Mouse (Mus musculus): ENCODE results near the gene Lzts2. TPM values are rescaled to one million over a fixed set of nuclear protein-coding genes. Genes with fewer than 3 reads are reported as not detected.
A peak's percentile ranks its signal among the peaks of the same experiment; 100 is the strongest.

Gene Lzts2
- polyA plus RNA-seq, 1 experiment: 0.33 TPM

GRCm38 (mm10) chr19:45040214-45040613, 26.0 kb downstream of the Lzts2 start:
- no peak overlapping the region for H3K4me3 ChIP-seq (replicated peaks)
- TF ChIP-seq TAL1 (IDR thresholded peaks at IDR 0.05; ENCODE audit: low read length) (no peak), GATA1 (IDR thresholded peaks at IDR 0.05; ENCODE audit: low read length) (no peak)
- H3K9me3 ChIP-seq (ENCODE audit: control insufficient read depth, low read length): no peaks in the 10 kb centered on the region
- peaks cover 68% of the 10 kb centered on the region for H3K27me3 ChIP-seq (ENCODE audit: control insufficient read depth)
- peaks cover 2% of the 10 kb centered on the region; the same call in 1 of the 2 replicates for H3K4me1 ChIP-seq (ENCODE audit: control insufficient read depth)
- no peaks in the 10 kb centered on the region for H3K36me3 ChIP-seq (ENCODE audit: control insufficient read depth)

- H3K27me3 ChIP-seq (ENCODE audit: control insufficient read depth): peaks cover 85% of the 10 kb centered on the region
- no peaks in the 10 kb centered on the region for H3K9me3 ChIP-seq (ENCODE audit: control insufficient read depth, low read length)
- H3K4me3 ChIP-seq (replicated peaks): no peak overlapping the region
- H3K4me1 ChIP-seq (ENCODE audit: control insufficient read depth): peaks cover 28% of the 10 kb centered on the region
- TF ChIP-seq GATA1 (IDR thresholded peaks at IDR 0.05; ENCODE audit: low read length) (no peak), TAL1 (IDR thresholded peaks at IDR 0.05; ENCODE audit: low read length) (no peak)
- H3K36me3 ChIP-seq (ENCODE audit: control insufficient read depth): no peaks in the 10 kb centered on the region
Measured at GRCm38 (mm10) chr19:45044389-45044927, 30.2 kb downstream of the Lzts2 start.

- H3K36me3 ChIP-seq (ENCODE audit: control insufficient read depth): no peaks in the 10 kb centered on the region
- peaks cover 81% of the 10 kb centered on the region for H3K27me3 ChIP-seq (ENCODE audit: control insufficient read depth)
- no peaks in the 10 kb centered on the region for H3K9me3 ChIP-seq (ENCODE audit: control insufficient read depth, low read length)
- TF ChIP-seq TAL1 (IDR thresholded peaks at IDR 0.05; ENCODE audit: low read length): no peak
- no peak for TF ChIP-seq GATA1 (IDR thresholded peaks at IDR 0.05; ENCODE audit: low read length)
- peaks cover 28% of the 10 kb centered on the region for H3K4me1 ChIP-seq (ENCODE audit: control insufficient read depth)
- no peak overlapping the region for H3K4me3 ChIP-seq (replicated peaks)
Measured at GRCm38 (mm10) chr19:45045236-45045635, 31.0 kb downstream of the Lzts2 start.

GRCm38 (mm10) chr19:45045651-45046050, 31.4 kb downstream of the Lzts2 start, which contains the start of gene Pdzd7:
Pdzd7 (minus strand) TSS chr19:45045717.
- TF ChIP-seq TAL1 (IDR thresholded peaks at IDR 0.05; ENCODE audit: low read length) (no peak), GATA1 (IDR thresholded peaks at IDR 0.05; ENCODE audit: low read length) (no peak)
- Histone ChIP-seq H3K36me3 (ENCODE audit: control insufficient read depth) (no peaks in the 10 kb centered on the region), H3K4me1 (ENCODE audit: control insufficient read depth) (peaks cover 28% of the 10 kb centered on the region), H3K4me3 (replicated peaks) (peak within 1 kb of the TSS; percentile 64), H3K9me3 (ENCODE audit: control insufficient read depth, low read length) (no peaks in the 10 kb centered on the region), H3K27me3 (ENCODE audit: control insufficient read depth) (peaks cover 77% of the 10 kb centered on the region)

- peak overlapping the region; percentile 64 for H3K4me3 ChIP-seq (replicated peaks)
- H3K27me3 ChIP-seq (ENCODE audit: control insufficient read depth): peaks cover 66% of the 10 kb centered on the region
- no peaks in the 10 kb centered on the region for H3K9me3 ChIP-seq (ENCODE audit: control insufficient read depth, low read length)
- peaks cover 28% of the 10 kb centered on the region for H3K4me1 ChIP-seq (ENCODE audit: control insufficient read depth)
- H3K36me3 ChIP-seq (ENCODE audit: control insufficient read depth): no peaks in the 10 kb centered on the region
- no peak for TF ChIP-seq TAL1 (IDR thresholded peaks at IDR 0.05; ENCODE audit: low read length)
Measured at GRCm38 (mm10) chr19:45046523-45047321, 32.5 kb downstream of the Lzts2 start.

GRCm38 (mm10) chr19:45047417-45047934, 33.3 kb downstream of the Lzts2 start, which contains the start of gene Sfxn3:
Sfxn3 (plus strand) TSS chr19:45047503.
- Histone ChIP-seq H3K4me3 (replicated peaks) (peak within 1 kb of the TSS; percentile 64), H3K4me1 (ENCODE audit: control insufficient read depth) (peaks cover 28% of the 10 kb centered on the region), H3K27me3 (ENCODE audit: control insufficient read depth) (peaks cover 59% of the 10 kb centered on the region), H3K9me3 (ENCODE audit: control insufficient read depth, low read length) (no peaks in the 10 kb centered on the region), H3K36me3 (ENCODE audit: control insufficient read depth) (no peaks in the 10 kb centered on the region)
- TF ChIP-seq GATA1 (IDR thresholded peaks at IDR 0.05; ENCODE audit: low read length): no peak
- TF ChIP-seq TAL1 (IDR thresholded peaks at IDR 0.05; ENCODE audit: low read length): no peak

- H3K4me1 ChIP-seq (ENCODE audit: control insufficient read depth): peaks cover 28% of the 10 kb centered on the region
- peaks cover 56% of the 10 kb centered on the region for H3K27me3 ChIP-seq (ENCODE audit: control insufficient read depth)
- H3K4me3 ChIP-seq (replicated peaks): peak overlapping the region; percentile 64
- H3K36me3 ChIP-seq (ENCODE audit: control insufficient read depth): no peaks in the 10 kb centered on the region
- no peaks in the 10 kb centered on the region for H3K9me3 ChIP-seq (ENCODE audit: control insufficient read depth, low read length)
- TF ChIP-seq TAL1 (IDR thresholded peaks at IDR 0.05; ENCODE audit: low read length): no peak
- no peak for TF ChIP-seq GATA1 (IDR thresholded peaks at IDR 0.05; ENCODE audit: low read length)
Measured at GRCm38 (mm10) chr19:45047935-45048643, 33.9 kb downstream of the Lzts2 start.

- Histone ChIP-seq H3K27me3 (ENCODE audit: control insufficient read depth) (peaks cover 49% of the 10 kb centered on the region), H3K9me3 (ENCODE audit: control insufficient read depth, low read length) (no peaks in the 10 kb centered on the region), H3K4me1 (ENCODE audit: control insufficient read depth) (peaks cover 28% of the 10 kb centered on the region), H3K36me3 (ENCODE audit: control insufficient read depth) (no peaks in the 10 kb centered on the region), H3K4me3 (replicated peaks) (no peak overlapping the region)
- TF ChIP-seq GATA1 (IDR thresholded peaks at IDR 0.05; ENCODE audit: low read length): no peak
- no peak for TF ChIP-seq TAL1 (IDR thresholded peaks at IDR 0.05; ENCODE audit: low read length)
Measured at GRCm38 (mm10) chr19:45048644-45049365, 34.6 kb downstream of the Lzts2 start.

All from erythroblast, embryonic 14.5 days (primary cell).